Mouse (Mus musculus): ENCODE data around the gene Kremen2.

- TF ChIP-seq POLR2A (IDR thresholded peaks at IDR 0.05; ENCODE audit: control insufficient read depth, extremely low read depth, insufficient read depth, low read length, poor library complexity) = no peak
- TF ChIP-seq CTCF (IDR thresholded peaks at IDR 0.05; ENCODE audit: borderline replicate concordance, control insufficient read depth, extremely low read depth, insufficient read depth, low read length, poor library complexity) = no peak
Observed at GRCm38 (mm10) chr17:23741359-23742209, 4.0 kb downstream of the Kremen2 start.

All from thymus, adult 2 months (tissue).